ENCODE assay signal across 10 mouse cellular contexts in the genomic region with DNA sequence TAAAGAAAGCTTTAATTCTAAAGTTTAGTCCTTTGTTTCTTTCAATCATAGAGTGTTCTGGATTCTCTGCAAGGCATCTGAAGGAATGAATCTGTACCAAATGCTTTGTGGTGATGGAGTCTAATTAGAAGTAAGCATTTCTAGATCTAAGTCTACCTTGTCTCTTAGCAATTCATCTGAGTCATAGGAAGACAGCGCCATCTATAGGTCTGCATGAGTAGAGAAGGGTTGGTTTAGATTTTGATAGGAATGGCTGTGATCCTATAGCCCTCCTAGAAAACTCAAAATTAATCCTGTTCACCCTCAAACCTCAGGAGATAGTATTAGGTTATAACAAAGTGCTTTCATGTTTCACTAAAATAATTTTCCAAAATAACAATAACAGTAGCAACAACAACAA. TPM values are rescaled to one million over a fixed set of nuclear protein-coding genes. Genes with fewer than 3 reads are reported as not detected.
DNase-seq lines count a peak whose midpoint lies in the region; ATAC-seq and TF ChIP-seq lines count a peak whose summit lies in the region.
"Had no signal": no experiment of that assay in that cellular context is flagged by ENCODE, and none has a peak within 500 bp of the region (broad histone marks: within the 10 kb centered on the region; RNA-seq: fewer than 3 reads in every experiment).

No protein-coding gene starts in this region.

- no peak for TF ChIP-seq POLR2A in liver, adult 2 months (IDR thresholded peaks at IDR 0.05; ENCODE audit: extremely low read depth, insufficient read depth, low read length)

- H3K79me2 ChIP-seq in liver, adult 2 months (ENCODE audit: control insufficient read depth, insufficient read depth, low read length): no peaks in the 10 kb centered on the region; the same call in 1 of the 2 replicates

- H3K4me1 ChIP-seq in liver, adult 2 months (ENCODE audit: control insufficient read depth, insufficient read depth, low read length): no peaks in the 10 kb centered on the region
- H3K4me1 ChIP-seq: lung, embryonic 15.5 days had no signal

- no peak overlapping the region for H3K9ac ChIP-seq in liver, adult 2 months (ENCODE audit: low read depth, low read length)
- H3K9ac ChIP-seq: lung, embryonic 15.5 days had no signal

- no peaks in the 10 kb centered on the region for H3K36me3 ChIP-seq in liver, adult 2 months (ENCODE audit: control insufficient read depth, insufficient read depth, low read length)
- H3K36me3 ChIP-seq: lung, embryonic 15.5 days had no signal

- peak; percentile 49 for TF ChIP-seq CTCF in liver, adult 2 months (IDR thresholded peaks at IDR 0.05; ENCODE audit: low read depth, low read length)

- ATAC-seq in CD4-positive, CD25-positive, alpha-beta regulatory T cell, adult 4 months: no peak
- ATAC-seq in megakaryocyte-erythroid progenitor cell, adult 5-6 weeks (replicated peaks; ENCODE audit: low FRiP score, low TSS enrichment, poor library complexity, severe bottlenecking): peak; percentile 68
- ATAC-seq in cerebellum, adult (ENCODE audit: insufficient number of reproducible peaks, low FRiP score, low TSS enrichment): no peak

- no peak overlapping the region for H3K4me3 ChIP-seq in liver, adult 2 months (ENCODE audit: insufficient read depth, low read depth, low read length)
- H3K4me3 ChIP-seq: lung, embryonic 15.5 days had no signal

- H3K27me3 ChIP-seq in liver, adult 2 months (ENCODE audit: control insufficient read depth, insufficient read depth, low read length): no peaks in the 10 kb centered on the region
- H3K27me3 ChIP-seq: lung, embryonic 15.5 days had no signal

- no peak overlapping the region for H3K27ac ChIP-seq in liver, adult 2 months (replicated peaks; ENCODE audit: insufficient read depth, low read depth, low read length)
- H3K27ac ChIP-seq: lung, embryonic 15.5 days had no signal

- DNase-seq in CD4-positive, CD25-positive, alpha-beta regulatory T cell, adult 2 months (ENCODE audit: low read depth, low spot score): peak; percentile 23
- DNase-seq in liver, adult 2 months (ENCODE audit: extremely low read depth, low read depth, low spot score): peak; percentile 34
- no peak for DNase-seq in liver
- DNase-seq in embryo, embryonic 10.5 days (ENCODE audit: low spot score): peak; percentile 71
- DNase-seq in layer of hippocampus, adult 8-10 months (ENCODE audit: low spot score in 2 of 2): no peak
- DNase-seq: kidney, postnatal 14 days had no signal

- WGBS in liver, adult 2 months: 3% methylated on average over 1 of the region's 1 CpGs

RNA-seq across cellular contexts. Expression of a gene that starts 11.8 kb away (rescaled TPM):
- not detected for polyA plus RNA-seq in CD4-positive, CD25-positive, alpha-beta regulatory T cell, adult 4 months (2017; shearing (Covaris generic))
- 8.3 and 13.9 TPM in 2 replicates for total RNA-seq in liver, adult 2 months (2014; rRNA removed)
- polyA plus RNA-seq in liver, adult 2 months (2012; rRNA removed): 3.6 and 4.5 TPM in 2 replicates
- total RNA-seq in megakaryocyte-erythroid progenitor cell, adult 5-6 weeks (2014; fragmentation: Nextera tagmentation): 82.8 and 87.5 TPM in 2 replicates
- total RNA-seq in megakaryocyte-erythroid progenitor cell, adult 5-6 weeks (2017): 89.5 and 97.5 TPM in 2 replicates
- 1 to 10 TPM in 1 of 4 experiments, under 1 TPM in 3; 0.27 to 1.1 (median 0.42) TPM for total RNA-seq in layer of hippocampus, adult 8-10 months (2022)

RNA-seq across cellular contexts. Expression of a gene that starts 44.7 kb away (rescaled TPM):
- 10 to 100 TPM; 57.7 to 62.7 TPM for polyA plus RNA-seq in CD4-positive, CD25-positive, alpha-beta regulatory T cell, adult 4 months (2017; shearing (Covaris generic))
- total RNA-seq in liver, adult 2 months (2014; rRNA removed): 40.1 and 41.1 TPM in 2 replicates
- 13.2 and 17.5 TPM in 2 replicates for polyA plus RNA-seq in liver, adult 2 months (2012; rRNA removed)
- total RNA-seq in megakaryocyte-erythroid progenitor cell, adult 5-6 weeks (2014; fragmentation: Nextera tagmentation): 58.3 and 61.3 TPM in 2 replicates
- 138 and 146 TPM in 2 replicates for total RNA-seq in megakaryocyte-erythroid progenitor cell, adult 5-6 weeks (2017)
- 10 to 100 TPM; 15.4 to 19.8 (median 18.4) TPM for total RNA-seq in layer of hippocampus, adult 8-10 months (2022)

RNA-seq across cellular contexts. Expression of a gene that starts 44.8 kb away (rescaled TPM):
- polyA plus RNA-seq in CD4-positive, CD25-positive, alpha-beta regulatory T cell, adult 4 months (2017; shearing (Covaris generic)): 10 to 100 TPM; 14.8 to 16.0 TPM
- total RNA-seq in liver, adult 2 months (2014; rRNA removed): 4.8 and 6.7 TPM in 2 replicates
- 0.77 and 0.97 TPM in 2 replicates for polyA plus RNA-seq in liver, adult 2 months (2012; rRNA removed)
- 6.0 and 20.2 TPM in 2 replicates for total RNA-seq in megakaryocyte-erythroid progenitor cell, adult 5-6 weeks (2014; fragmentation: Nextera tagmentation)
- 15.4 and 25.6 TPM in 2 replicates for total RNA-seq in megakaryocyte-erythroid progenitor cell, adult 5-6 weeks (2017)
- 1 to 10 TPM; 4.5 to 7.4 (median 6.4) TPM for total RNA-seq in layer of hippocampus, adult 8-10 months (2022)

Comparison
In these comparisons a context has a peak if more than half of its experiments do, and no peak if none do; other contexts are left out.
1. DNase-seq: peak in CD4-positive, CD25-positive, alpha-beta regulatory T cell, adult 2 months (single experiment), liver, adult 2 months (single experiment) and embryo, embryonic 10.5 days (single experiment); none in liver (single experiment) and layer of hippocampus, adult 8-10 months (0 of 2).